Mouse (Mus musculus): ENCODE data around the gene Arsg.

GRCm38 (mm10) chr11:109557419-109557818 is 84.2 kb downstream of the Arsg start:
- TF ChIP-seq CTCF (IDR thresholded peaks at IDR 0.05; ENCODE audit: borderline replicate concordance, insufficient read depth, low read length): no peak
- no peak for TF ChIP-seq POLR2A (IDR thresholded peaks at IDR 0.05; ENCODE audit: low read depth, low read length)

All from embryonic fibroblast, embryonic 13.5 days (primary cell).